Comparison of ENCODE assay signal across 14 mouse cellular contexts in genomic region chr15:97150983-97151735, GRCm38 (mm10).
A peak's percentile ranks its signal among the peaks of the same experiment; 100 is the strongest.
DNase-seq lines count a peak whose midpoint lies in the region; ATAC-seq and TF ChIP-seq lines count a peak whose summit lies in the region.
"Had no signal": no experiment of that assay in that cellular context is flagged by ENCODE, and none has a peak within 500 bp of the region (broad histone marks: within the 10 kb centered on the region; RNA-seq: fewer than 3 reads in every experiment).

No protein-coding gene starts in this region.

- TF ChIP-seq CTCF in liver, postnatal 0 days (IDR thresholded peaks at IDR 0.05; ENCODE audit: low read depth), result peak; percentile 30; the same call in 1 of the 2 replicates

- no peaks in the 10 kb centered on the region for H3K27me3 ChIP-seq in forebrain, embryonic 15.5 days
- no peaks in the 10 kb centered on the region for H3K27me3 ChIP-seq in forebrain, embryonic 12.5 days
- H3K27me3 ChIP-seq in liver, postnatal 0 days (ENCODE audit: insufficient read depth, low read length), result no peaks in the 10 kb centered on the region
- H3K27me3 ChIP-seq in hindbrain, embryonic 16.5 days (replicated peaks; ENCODE audit: control insufficient read depth, insufficient read depth, low read length), result no peaks in the 10 kb centered on the region
- H3K27me3 ChIP-seq: neural tube, embryonic 12.5 days had no signal

- 81% methylated on average over 10 of the region's 10 CpGs for WGBS in forebrain, embryonic 15.5 days
- WGBS in forebrain, embryonic 12.5 days, result 88% methylated on average over 10 of the region's 10 CpGs
- WGBS in liver, postnatal 0 days (ENCODE audit: insufficient replicate concordance), result 82% methylated on average over 10 of the region's 10 CpGs
- WGBS in hindbrain, embryonic 16.5 days, result 79% methylated on average over 10 of the region's 10 CpGs

- H3K4me3 ChIP-seq in forebrain, embryonic 15.5 days, result no peak overlapping the region
- no peak overlapping the region for H3K4me3 ChIP-seq in forebrain, embryonic 12.5 days (replicated peaks)
- no peak overlapping the region for H3K4me3 ChIP-seq in liver, postnatal 0 days (ENCODE audit: low read depth, low read length)
- no peak overlapping the region for H3K4me3 ChIP-seq in ES-E14 (ENCODE audit: insufficient read depth in 1 of 2, low read depth in 1 of 2, low read length in 2 of 2, poor library complexity in 1 of 2, severe bottlenecking in 1 of 2)
- no peak overlapping the region for H3K4me3 ChIP-seq in hindbrain, embryonic 16.5 days (ENCODE audit: low read length)
- H3K4me3 ChIP-seq: neural tube, embryonic 12.5 days had no signal

- H3K4me2 ChIP-seq in forebrain, embryonic 15.5 days (replicated peaks), result no peak overlapping the region
- H3K4me2 ChIP-seq in forebrain, embryonic 12.5 days, result no peak overlapping the region
- no peak overlapping the region for H3K4me2 ChIP-seq in liver, postnatal 0 days (ENCODE audit: low read depth, low read length)
- peak overlapping the region; percentile 8; the same call in 1 of the 2 replicates for H3K4me2 ChIP-seq in hindbrain, embryonic 16.5 days (ENCODE audit: low read length)
- H3K4me2 ChIP-seq: neural tube, embryonic 12.5 days had no signal

- no peaks in the 10 kb centered on the region for H3K9me3 ChIP-seq in forebrain, embryonic 15.5 days
- 0 out of 2 replicates have a peak, but pooled peaks cover 4% of the 10 kb centered on the region for H3K9me3 ChIP-seq in forebrain, embryonic 12.5 days
- no peaks in the 10 kb centered on the region for H3K9me3 ChIP-seq in liver, postnatal 0 days (ENCODE audit: low read length)
- H3K9me3 ChIP-seq in ES-E14 (ENCODE audit: control insufficient read depth, insufficient read depth, low read depth, low read length), result no peaks in the 10 kb centered on the region
- no peaks in the 10 kb centered on the region for H3K9me3 ChIP-seq in hindbrain, embryonic 16.5 days (ENCODE audit: control insufficient read depth, low read length)
- H3K9me3 ChIP-seq: neural tube, embryonic 12.5 days had no signal

- peak overlapping the region; percentile 87 for H3K27ac ChIP-seq in forebrain, embryonic 15.5 days (replicated peaks)
- H3K27ac ChIP-seq in forebrain, embryonic 12.5 days, result no peak overlapping the region
- no peak overlapping the region for H3K27ac ChIP-seq in liver, postnatal 0 days (ENCODE audit: low read depth)
- no peak overlapping the region for H3K27ac ChIP-seq in ES-E14 (ENCODE audit: insufficient read depth, low read depth, low read length, poor library complexity, severe bottlenecking)
- H3K27ac ChIP-seq in hindbrain, embryonic 16.5 days (ENCODE audit: low read depth, low read length), result peak overlapping the region; percentile 86
- H3K27ac ChIP-seq: neural tube, embryonic 12.5 days had no signal

- peaks cover 6% of the 10 kb centered on the region; the same call in 1 of the 2 replicates for H3K4me1 ChIP-seq in forebrain, embryonic 15.5 days
- H3K4me1 ChIP-seq in forebrain, embryonic 12.5 days, result no peaks in the 10 kb centered on the region
- H3K4me1 ChIP-seq in liver, postnatal 0 days (ENCODE audit: insufficient read depth), result no peaks in the 10 kb centered on the region; the same call in 1 of the 2 replicates
- H3K4me1 ChIP-seq in ES-E14 (ENCODE audit: control insufficient read depth in 2 of 2, insufficient read depth in 2 of 2, low read length in 2 of 2, poor library complexity in 1 of 2), result no peaks in the 10 kb centered on the region; a peak in 1 of 4 replicates
- peaks cover 2% of the 10 kb centered on the region for H3K4me1 ChIP-seq in hindbrain, embryonic 16.5 days (ENCODE audit: control insufficient read depth, insufficient read depth, low read depth, low read length)
- H3K4me1 ChIP-seq: neural tube, embryonic 12.5 days had no signal

- in situ Hi-C loops in ES-E14 (cut with MboI; ENCODE audit: low sequenced_read_pairs in 2 of 2, unreplicated experiment in 2 of 2), result no loop called here

- peak; percentile 2; the same call in 1 of the 2 replicates for ATAC-seq in forebrain, embryonic 15.5 days (replicated peaks)
- ATAC-seq in forebrain, embryonic 12.5 days (ENCODE audit: low FRiP score), result no peak
- ATAC-seq in liver, postnatal 0 days, result no peak
- ATAC-seq in hindbrain, embryonic 16.5 days, result peak; percentile 38

- no peak overlapping the region for H3K9ac ChIP-seq in forebrain, embryonic 15.5 days (replicated peaks)
- H3K9ac ChIP-seq in forebrain, embryonic 12.5 days, result no peak overlapping the region
- no peak overlapping the region for H3K9ac ChIP-seq in liver, postnatal 0 days (replicated peaks)
- H3K9ac ChIP-seq in ES-E14 (ENCODE audit: insufficient read depth, low read depth, low read length, poor library complexity, severe bottlenecking), result no peak overlapping the region
- H3K9ac ChIP-seq in hindbrain, embryonic 16.5 days (ENCODE audit: low read depth, low read length), result no peak overlapping the region
- H3K9ac ChIP-seq: neural tube, embryonic 12.5 days had no signal

- no peak for DNase-seq in liver, postnatal 0 days
- no peak for DNase-seq in liver
- DNase-seq in ES-E14 (ENCODE audit: low read depth, low spot score), result peak; percentile 39
- DNase-seq in embryo, embryonic 11 days, result no peak
- DNase-seq in layer of hippocampus, postnatal 25 days (ENCODE audit: extremely low spot score in 1 of 2, low spot score in 1 of 2), result no peak
- DNase-seq: kidney, adult 9 months; left cerebral cortex, postnatal 4 days; lung, adult 2 months; right cerebral cortex, postnatal 25 days; thymus, postnatal 25 days had no signal

- no peaks in the 10 kb centered on the region for H3K36me3 ChIP-seq in forebrain, embryonic 15.5 days
- no peaks in the 10 kb centered on the region for H3K36me3 ChIP-seq in forebrain, embryonic 12.5 days (replicated peaks)
- no peaks in the 10 kb centered on the region for H3K36me3 ChIP-seq in liver, postnatal 0 days (replicated peaks; ENCODE audit: insufficient read depth, low read length)
- H3K36me3 ChIP-seq in ES-E14 (ENCODE audit: control insufficient read depth, insufficient read depth, low read length, poor library complexity, severe bottlenecking), result no peaks in the 10 kb centered on the region
- no peaks in the 10 kb centered on the region for H3K36me3 ChIP-seq in hindbrain, embryonic 16.5 days (ENCODE audit: control insufficient read depth, insufficient read depth, low read length)
- H3K36me3 ChIP-seq: neural tube, embryonic 12.5 days had no signal

- TF ChIP-seq EP300 in liver, postnatal 0 days (IDR thresholded peaks at IDR 0.05; ENCODE audit: low read depth), result no peak

TF ChIP-seq in ES-E14, 5 proteins besides CTCF, POLR2A, EP300 and RAD21:
- no peak for TF ChIP-seq CHD2 (IDR thresholded peaks at IDR 0.05; ENCODE audit: low read depth, low read length)
- no peak for TF ChIP-seq HCFC1 (IDR thresholded peaks at IDR 0.05; ENCODE audit: borderline replicate concordance, insufficient read depth, low read length)
- TF ChIP-seq ZNF384 (IDR thresholded peaks at IDR 0.05; ENCODE audit: low read depth, low read length), result no peak
- TF ChIP-seq MAFK (IDR thresholded peaks at IDR 0.05; ENCODE audit: insufficient read depth, low read depth, low read length), result peak; percentile 68
- TF ChIP-seq ZC3H11A (IDR thresholded peaks at IDR 0.05; ENCODE audit: borderline replicate concordance, low read depth, low read length), result no peak
TF ChIP-seq in ES-E14: peak in this region for 1.

Comparison
In these comparisons a context has a peak if more than half of its experiments do, and no peak if none do; other contexts are left out.
1. ATAC-seq: peak in forebrain, embryonic 15.5 days (single experiment) and hindbrain, embryonic 16.5 days (single experiment); none in forebrain, embryonic 12.5 days (single experiment) and liver, postnatal 0 days (single experiment).
2. H3K27ac ChIP-seq: peak in forebrain, embryonic 15.5 days (single experiment) and hindbrain, embryonic 16.5 days (single experiment); none in forebrain, embryonic 12.5 days (single experiment), liver, postnatal 0 days (single experiment) and ES-E14 (single experiment).